Mouse (Mus musculus) megakaryocyte-erythroid progenitor cell, adult 5 weeks (primary cell): ENCODE data around the gene Gpr182. TPM values are rescaled to one million over a fixed set of nuclear protein-coding genes. Genes with fewer than 3 reads are reported as not detected.

Experiments
- polyA plus RNA-seq: library from polyadenylated mRNA; stranded (reverse); fragments of >175 nt; gene quantifications from 2 replicates; pipeline ENCODE4 v1.2.3, GENCODE M21; 2012

Gene Gpr182
- 0.01 TPM in 1 of 2 replicates, not detected in the other for polyA plus RNA-seq

DNA sequence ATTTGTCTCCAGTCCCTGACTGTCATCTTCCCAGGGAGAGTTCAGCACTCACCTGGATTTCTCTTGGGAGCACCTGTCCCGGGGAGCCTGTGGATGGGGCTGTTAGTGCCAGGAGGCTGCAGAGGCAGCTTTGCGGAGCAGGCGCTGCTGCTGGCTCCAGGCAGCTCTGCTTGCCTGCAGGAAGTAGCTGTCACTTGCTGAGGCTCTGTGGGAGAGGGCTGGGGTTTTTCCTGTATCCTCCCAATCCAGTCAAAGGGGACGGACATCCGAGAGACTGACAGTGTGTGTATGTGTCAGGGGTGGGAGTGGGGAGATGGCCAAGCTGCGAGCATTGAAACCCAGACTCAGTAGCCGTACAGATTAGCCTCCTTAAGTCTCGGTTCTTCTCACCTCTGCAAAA, at the start of gene Gpr182:
Gpr182 (minus strand) TSS at position 185 of the 400 bp plus-strand sequence.

DNA sequence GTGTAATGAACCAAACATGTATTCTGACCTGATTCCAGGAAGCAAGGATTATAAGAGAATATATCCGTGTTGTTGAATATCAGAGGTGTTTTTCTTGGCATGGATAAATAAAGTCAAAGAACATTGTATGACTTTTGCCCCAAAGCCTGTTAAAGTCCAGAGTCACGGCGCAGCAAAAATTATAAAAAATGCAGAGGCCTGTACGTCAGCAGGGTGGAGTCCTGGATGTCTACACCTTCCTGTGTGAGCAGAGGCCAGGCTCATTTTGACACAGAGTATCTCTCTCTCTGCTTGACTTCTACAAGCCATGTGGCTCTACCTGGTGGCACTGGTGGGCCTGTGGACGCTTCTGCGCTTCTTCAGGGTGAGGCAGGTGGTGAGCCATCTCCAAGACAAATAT, 49.4 kb upstream of the Gpr182 start, which contains the start of gene Rdh16:
Rdh16 (plus strand) TSS at position 262 of the 400 bp plus-strand sequence.

DNA sequence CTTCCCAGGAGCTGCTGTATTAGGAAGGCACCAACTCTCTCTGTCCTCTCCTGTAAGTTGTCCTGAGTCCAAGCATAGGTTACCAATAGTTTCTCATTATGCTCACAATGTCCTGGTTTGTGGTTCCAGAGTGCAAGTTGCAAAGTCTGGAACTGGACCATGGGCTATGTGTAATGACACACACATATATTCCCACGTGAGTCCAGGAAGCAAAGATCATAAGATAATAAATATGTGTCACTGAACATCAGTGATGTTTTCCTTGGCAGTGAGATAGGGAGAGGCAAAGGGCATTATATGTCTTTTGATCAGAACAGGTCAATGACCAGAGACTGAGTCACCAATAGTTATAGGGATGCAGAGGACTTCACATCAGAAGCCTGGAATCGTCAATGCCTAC, 24.5 kb upstream of the Gpr182 start, which contains the start of gene Rdh9:
Rdh9 (plus strand) TSS at position 376 of the 400 bp plus-strand sequence.

DNA sequence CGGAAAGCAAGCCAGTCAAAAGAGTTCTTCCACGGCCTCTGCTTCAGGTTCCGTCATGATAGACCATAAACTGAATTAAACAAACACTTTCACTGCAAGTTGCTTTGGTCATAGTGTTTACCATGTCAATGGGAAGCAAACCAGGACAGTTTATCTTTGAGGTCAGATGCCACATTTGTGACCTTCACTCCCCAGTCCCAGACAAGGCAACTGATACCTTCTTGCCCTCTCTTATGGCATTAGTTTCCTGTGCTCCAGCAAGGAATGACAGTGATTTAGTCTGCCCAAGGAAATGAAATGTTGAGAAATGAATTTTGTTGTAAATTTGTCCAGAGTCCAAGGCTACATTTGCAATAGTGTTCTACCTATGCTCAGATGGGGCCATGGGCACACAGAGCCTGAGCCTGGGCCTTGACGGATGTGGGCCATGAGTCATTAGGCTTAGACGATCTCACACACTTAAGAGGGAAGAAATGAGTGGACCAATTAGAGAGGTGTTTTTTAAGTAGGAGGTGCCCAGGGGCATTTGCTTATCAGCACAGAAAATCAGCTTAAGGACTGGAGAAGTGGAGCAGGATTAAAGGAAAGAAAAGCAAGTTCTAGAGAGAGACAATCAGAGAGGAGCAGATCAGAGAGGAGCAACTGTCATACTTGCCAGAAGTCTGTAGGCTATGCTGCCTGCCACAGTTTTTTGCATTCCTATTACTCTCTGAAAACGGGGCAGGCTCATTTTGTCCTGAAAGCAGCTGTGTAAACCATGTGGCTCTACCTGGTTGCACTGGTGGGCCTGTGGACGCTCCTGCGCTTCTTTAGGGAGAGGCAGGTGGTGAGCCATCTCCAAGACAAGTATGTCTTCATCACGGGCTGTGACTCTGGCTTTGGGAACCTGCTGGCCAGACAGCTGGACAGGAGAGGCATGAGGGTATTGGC, 7.9 kb upstream of the Gpr182 start, which contains the start of the genes Rdh1 and Rdh16f1:
Rdh1 (plus strand) TSS at position 541 of the 930 bp plus-strand sequence.
Rdh16f1 (plus strand) TSS at position 607 of the 930 bp plus-strand sequence.

DNA sequence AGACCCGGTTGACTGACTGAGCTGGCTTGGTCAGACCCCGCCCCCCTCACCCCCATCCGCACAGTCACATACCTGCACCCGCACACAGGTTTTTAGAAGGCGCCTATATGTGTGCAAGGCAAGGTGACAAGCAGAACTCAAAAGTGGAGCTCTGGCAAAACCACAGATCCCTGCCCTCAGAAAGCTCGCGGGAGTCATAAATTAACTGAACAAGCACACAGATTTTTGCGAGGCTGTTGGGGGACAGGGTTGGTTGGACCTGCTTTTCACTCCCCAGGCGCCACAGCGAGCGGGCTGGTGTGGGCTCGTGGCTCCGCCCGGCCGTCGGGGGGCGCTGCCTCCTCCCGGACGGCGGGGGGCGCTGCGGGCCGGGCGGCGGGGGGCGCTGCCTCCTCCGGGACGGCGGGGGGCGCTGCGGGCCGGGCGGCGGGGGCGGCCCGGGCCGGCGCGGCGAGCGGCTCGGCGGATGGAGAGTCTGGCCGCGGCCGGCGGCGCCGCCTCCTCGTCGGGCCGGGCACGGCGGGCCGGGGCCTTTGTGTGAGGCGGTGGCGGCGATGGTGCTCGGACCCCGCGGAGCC, 12.4 kb downstream of the Gpr182 start, which contains the start of gene Zbtb39:
Zbtb39 (plus strand) TSS at position 456 of the 578 bp plus-strand sequence.

DNA sequence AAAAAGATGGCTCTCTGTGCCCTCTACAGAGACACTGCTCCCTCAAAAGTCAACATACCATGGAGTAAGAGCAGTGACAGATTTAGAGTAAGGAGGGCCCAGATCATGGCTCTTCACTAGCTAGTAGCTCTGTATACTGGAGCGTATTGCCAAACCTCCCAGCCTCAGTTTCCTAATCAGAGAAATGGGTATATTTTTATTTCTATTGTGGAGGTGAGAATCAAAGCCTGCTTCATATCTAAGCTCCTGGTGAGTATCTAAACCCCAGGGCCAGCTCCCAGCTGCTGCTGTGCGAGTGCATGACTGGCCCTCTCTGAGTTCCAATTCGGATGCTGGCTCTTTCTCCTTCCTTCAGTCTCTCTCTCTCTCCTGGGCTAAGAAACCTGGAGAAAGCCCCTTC, 27.4 kb downstream of the Gpr182 start, which contains the start of gene Tac2:
Tac2 (plus strand) TSS at position 301 of the 400 bp plus-strand sequence.

DNA sequence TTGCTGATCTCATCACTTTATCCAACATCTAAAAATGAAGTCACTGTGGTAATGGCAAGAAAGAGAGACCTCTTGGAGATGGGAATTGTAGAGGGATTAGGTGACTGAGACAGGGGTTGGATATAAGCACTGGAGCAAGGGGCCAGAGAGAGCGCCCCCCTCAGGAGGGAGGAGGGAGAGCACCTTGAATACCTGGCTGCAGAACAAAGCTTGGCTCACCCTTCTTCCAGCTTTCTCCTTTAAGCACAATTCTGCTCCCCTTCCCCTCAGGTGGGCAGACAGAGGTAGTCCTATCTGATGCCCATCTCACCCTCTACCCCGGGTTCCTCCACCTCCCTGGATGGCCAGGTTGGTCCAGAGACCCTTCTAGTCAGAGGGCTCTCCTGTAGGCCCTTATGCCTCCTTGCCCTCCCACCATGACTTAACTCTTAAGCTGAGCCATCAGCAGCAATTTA, 46.7 kb downstream of the Gpr182 start, which contains the start of gene Myo1a:
Myo1a (plus strand) TSS at position 405 of the 455 bp plus-strand sequence.

Other genes starting within 250 kb of the Gpr182 start
- 0.38 TPM in 1 of 2 replicates, not detected in the other for gene Ndufa4l2, start 236.8 kb downstream of the Gpr182 start, polyA plus RNA-seq
- gene Shmt2, start 229.3 kb downstream of the Gpr182 start, polyA plus RNA-seq, result 201 and 228 TPM in 2 replicates
- 0.10 and 0.17 TPM in 2 replicates for gene Nxph4, start 217.2 kb downstream of the Gpr182 start, polyA plus RNA-seq
- gene Lrp1, start 130.6 kb downstream of the Gpr182 start, polyA plus RNA-seq, result 19.8 and 39.8 TPM in 2 replicates
- 48.1 and 50.8 TPM in 2 replicates for gene Stat6, start 108.7 kb downstream of the Gpr182 start, polyA plus RNA-seq
- 1.4 and 2.7 TPM in 2 replicates for gene Nemp1, start 84.8 kb downstream of the Gpr182 start, polyA plus RNA-seq
- gene Nab2, start 83.2 kb downstream of the Gpr182 start, polyA plus RNA-seq, result 29.9 and 35.3 TPM in 2 replicates
- gene Myo1a, start 46.6 kb downstream of the Gpr182 start, polyA plus RNA-seq, result 0.04 TPM in 1 of 2 replicates, not detected in the other
- 0.56 and 0.88 TPM in 2 replicates for gene Tac2, start 27.3 kb downstream of the Gpr182 start, polyA plus RNA-seq
- gene Zbtb39, start 12.2 kb downstream of the Gpr182 start, polyA plus RNA-seq, result 3.3 and 4.3 TPM in 2 replicates
- gene Rdh1, start 8.0 kb upstream of the Gpr182 start, polyA plus RNA-seq, result 0.02 TPM in 1 of 2 replicates, not detected in the other
- gene Rdh16f1, start 8.1 kb upstream of the Gpr182 start, polyA plus RNA-seq, result not detected in 2 replicates
- not detected in 2 replicates for gene Rdh9, start 24.7 kb upstream of the Gpr182 start, polyA plus RNA-seq
- 0.03 TPM in 1 of 2 replicates, not detected in the other for gene Rdh16, start 49.4 kb upstream of the Gpr182 start, polyA plus RNA-seq
- not detected in 2 replicates for gene Rdh19, start 98.2 kb upstream of the Gpr182 start, polyA plus RNA-seq
- gene Rdh16f2, start 114.7 kb upstream of the Gpr182 start, polyA plus RNA-seq, result not detected in 2 replicates
- gene Rdh7, start 137.1 kb upstream of the Gpr182 start, polyA plus RNA-seq, result not detected in 2 replicates
- gene Sdr9c7, start 146.8 kb upstream of the Gpr182 start, polyA plus RNA-seq, result not detected in 2 replicates